Mouse (Mus musculus) embryonic fibroblast, embryonic 13.5 days (primary cell): ENCODE data around the gene AW011738.

Source experiments
- CTCF ChIP-seq: IDR thresholded peaks from 2 replicates; pipeline ENCODE4 v1.5.1; 2011; ENCODE audit warnings: mild to moderate bottlenecking, control low read depth, low read length, moderate library complexity, borderline replicate concordance; ENCODE audit not compliant: insufficient read depth
- POLR2A ChIP-seq: IDR thresholded peaks from 2 replicates; pipeline ENCODE4 v1.6.1; 2011; ENCODE audit warnings: low read depth, mild to moderate bottlenecking, control low read depth, low read length, moderate library complexity

- TF ChIP-seq POLR2A (no peak; the same call in 1 of the 2 replicates), CTCF (no peak)
Observed at GRCm38 (mm10) chr4:156234021-156234501, 31.0 kb downstream of the AW011738 start.
